Mouse (Mus musculus) heart, embryonic 13.5 days (tissue): ENCODE measurements around the gene Pomt1. TPM values are rescaled to one million over a fixed set of nuclear protein-coding genes. Genes with fewer than 3 reads are reported as not detected.

ENCODE experiments used
- ATAC-seq: fragments of 200-750 bp; cut with Nextera tagmentation; 2 replicates; pipeline ENCODE4 v1.8.0; 2017; ENCODE audit warnings: moderate TSS enrichment; ENCODE audit not compliant: insufficient number of reproducible peaks, low FRiP score, low TSS enrichment; ENCODE audit errors: extremely low read depth
- H3K27ac ChIP-seq: fragments of 300-500 bp; sonication (generic); replicated peaks from 2 replicates; pipeline ENCODE4 v1.5.1; 2015; ENCODE audit warnings: moderate library complexity, mild to moderate bottlenecking, inconsistent platforms
- H3K27me3 ChIP-seq: fragments of 300-500 bp; sonication (generic); replicated peaks from 2 replicates; pipeline ENCODE4 v1.6.1; 2015; ENCODE audit warnings: mild to moderate bottlenecking, inconsistent platforms
- H3K36me3 ChIP-seq: fragments of 300-500 bp; sonication (generic); 2 replicates; pipeline ENCODE4 v1.6.1; 2015; ENCODE audit warnings: mild to moderate bottlenecking, inconsistent platforms
- H3K4me1 ChIP-seq: fragments of 300-500 bp; sonication (generic); 2 replicates; pipeline ENCODE4 v1.6.1; 2015; ENCODE audit warnings: inconsistent platforms
- H3K4me2 ChIP-seq: fragments of 300-500 bp; sonication (generic); 2 replicates; pipeline ENCODE4 v1.6.1; 2015; ENCODE audit warnings: inconsistent platforms, mild to moderate bottlenecking, moderate library complexity
- H3K4me3 ChIP-seq: fragments of 300-500 bp; sonication (generic); 2 replicates; pipeline ENCODE4 v1.5.1; 2015; ENCODE audit warnings: moderate library complexity, mild to moderate bottlenecking, inconsistent platforms
- H3K9ac ChIP-seq: fragments of 300-500 bp; sonication (generic); 2 replicates; pipeline ENCODE4 v1.6.1; 2015; ENCODE audit warnings: inconsistent platforms, mild to moderate bottlenecking, moderate library complexity
- H3K9me3 ChIP-seq: fragments of 300-500 bp; sonication (generic); 2 replicates; pipeline ENCODE4 v1.6.1; 2016; ENCODE audit warnings: inconsistent platforms
- WGBS: fragments of 180-500 bp; shearing (Covaris S2); methylation state at CpG from one replicate; pipeline ENCODE4 v1.1.7; 2015; ENCODE audit warnings: mixed read lengths; 5-methylcytosine and 5-hydroxymethylcytosine counted together
- polyA plus RNA-seq: library from polyadenylated mRNA; unstranded; fragments of >200 nt; fragmentation: Nextera tagmentation; extraction: Ambion mirVana; gene quantifications from 2 replicates; pipeline ENCODE4 v1.2.1, GENCODE M21; 2015

The Pomt1 gene
- polyA plus RNA-seq, 1 experiment from 2014 or later, result 16.0 TPM

DNA sequence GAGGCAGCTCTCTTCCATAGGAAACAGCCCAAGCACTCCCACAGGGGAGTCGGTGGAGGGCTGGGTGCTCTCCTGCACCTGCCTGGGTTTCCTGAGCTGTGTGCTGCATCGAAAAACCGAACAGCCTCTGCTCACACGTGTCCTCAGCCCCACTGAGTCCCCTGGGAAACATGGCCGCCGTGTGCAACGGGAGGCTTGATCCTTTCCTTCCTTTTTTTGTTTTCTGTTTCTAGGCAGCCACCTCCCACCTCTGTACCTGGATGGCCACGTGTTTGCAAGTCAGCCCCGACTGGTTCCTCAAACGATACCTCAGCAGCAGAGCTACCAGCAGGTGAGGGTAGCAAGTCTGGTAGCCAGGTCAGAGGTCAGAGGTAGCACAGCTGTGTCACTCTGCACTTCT, 14.3 kb upstream of the Pomt1 start:
- Histone ChIP-seq H3K4me3 (no peak overlapping the region), H3K27ac (no peak overlapping the region), H3K4me2 (no peak overlapping the region), H3K4me1 (no peaks in the 10 kb centered on the region), H3K27me3 (no peaks in the 10 kb centered on the region), H3K9ac (no peak overlapping the region), H3K36me3 (peaks cover 100% of the 10 kb centered on the region), H3K9me3 (no peaks in the 10 kb centered on the region)
- 88% methylated on average over 10 of the region's 10 CpGs for whole genome bisulfite sequencing
- ATAC-seq, result no peak

GRCm38 (mm10) chr2:32235433-32235832, 957 bp upstream of the Pomt1 start:
- Histone ChIP-seq H3K4me1 (peaks cover 26% of the 10 kb centered on the region), H3K27ac (peak overlapping the region; percentile 95), H3K27me3 (no peaks in the 10 kb centered on the region), H3K4me2 (peak overlapping the region; percentile 82), H3K4me3 (peak overlapping the region; percentile 67), H3K9me3 (no peaks in the 10 kb centered on the region), H3K36me3 (peaks cover 55% of the 10 kb centered on the region), H3K9ac (peak overlapping the region; percentile 91)
- no peak for ATAC-seq
- 32% methylated on average over 7 of the region's 7 CpGs for WGBS

DNA sequence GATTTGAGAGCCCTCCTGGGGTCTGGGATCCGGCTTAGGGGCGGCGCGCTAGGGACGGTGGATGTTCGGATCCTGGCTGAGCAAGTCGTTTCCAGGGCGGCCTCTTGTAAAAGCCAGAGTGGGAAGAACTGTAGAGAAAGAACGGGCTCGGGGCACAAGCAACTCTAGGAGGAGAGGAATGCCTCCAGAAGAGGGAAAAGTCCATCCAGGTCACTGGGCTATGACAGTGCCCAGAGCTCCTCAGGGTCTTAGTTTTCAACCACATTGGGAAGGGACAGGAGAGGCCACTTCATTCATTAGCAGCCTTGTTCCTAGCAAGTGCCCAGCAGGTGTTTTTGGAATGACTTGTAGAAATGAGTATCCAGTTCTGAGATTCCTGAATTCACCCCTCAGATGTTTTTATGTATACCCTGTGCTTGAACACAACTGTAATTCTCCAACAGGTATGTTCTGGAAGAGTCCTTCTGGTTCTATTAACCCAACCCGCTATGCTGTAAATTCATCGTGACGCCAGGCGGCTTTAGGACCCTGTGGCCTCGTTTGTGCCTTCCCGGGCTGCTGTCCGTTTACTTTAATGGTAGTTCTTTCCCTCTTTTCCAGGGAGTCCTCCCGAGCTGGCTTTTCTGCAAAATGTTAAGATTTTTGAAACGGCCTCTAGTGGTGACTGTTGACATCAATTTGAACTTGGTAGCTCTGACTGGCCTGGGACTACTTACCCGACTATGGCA, 534 bp downstream of the Pomt1 start:
- Histone ChIP-seq H3K27ac (peak overlapping the region; percentile 95), H3K4me1 (peaks cover 26% of the 10 kb centered on the region), H3K36me3 (peaks cover 46% of the 10 kb centered on the region), H3K9ac (peak overlapping the region; percentile 88), H3K27me3 (no peaks in the 10 kb centered on the region), H3K4me2 (peak overlapping the region; percentile 82), H3K9me3 (no peaks in the 10 kb centered on the region), H3K4me3 (peak overlapping the region; percentile 67)
- ATAC-seq, result no peak; the same call in 1 of the 2 replicates
- WGBS, result under 1% methylated on average over 20 of the region's 20 CpGs

DNA sequence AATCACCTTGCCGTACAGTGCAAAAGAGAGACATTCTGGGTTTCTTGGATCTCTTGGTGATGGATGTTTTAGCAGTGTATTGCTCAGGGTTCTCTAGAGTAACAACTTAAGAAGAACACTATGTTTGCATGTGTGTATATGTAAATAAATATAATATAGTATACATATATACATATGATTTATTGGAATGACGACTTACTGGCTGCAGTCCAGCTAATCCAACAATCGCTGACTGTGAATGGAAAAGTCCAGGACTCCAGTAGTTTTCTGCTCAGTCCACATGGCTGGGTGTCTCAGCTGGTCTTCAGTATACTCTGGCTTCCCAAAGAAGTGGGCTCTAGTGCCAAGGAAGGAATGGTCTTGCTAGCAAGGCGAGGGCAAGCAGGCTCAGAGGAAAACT, 1.2 kb downstream of the Pomt1 start:
- WGBS, result 33% methylated on average over 4 of the region's 4 CpGs
- peaks cover 44% of the 10 kb centered on the region for H3K36me3 ChIP-seq
- no peak for ATAC-seq
- no peaks in the 10 kb centered on the region for H3K27me3 ChIP-seq
- peak overlapping the region; percentile 67 for H3K4me3 ChIP-seq
- peak overlapping the region; percentile 88 for H3K9ac ChIP-seq
- peak overlapping the region; percentile 95 for H3K27ac ChIP-seq
- H3K4me2 ChIP-seq, result peak overlapping the region; percentile 82
- no peaks in the 10 kb centered on the region for H3K9me3 ChIP-seq
- H3K4me1 ChIP-seq, result peaks cover 26% of the 10 kb centered on the region

DNA sequence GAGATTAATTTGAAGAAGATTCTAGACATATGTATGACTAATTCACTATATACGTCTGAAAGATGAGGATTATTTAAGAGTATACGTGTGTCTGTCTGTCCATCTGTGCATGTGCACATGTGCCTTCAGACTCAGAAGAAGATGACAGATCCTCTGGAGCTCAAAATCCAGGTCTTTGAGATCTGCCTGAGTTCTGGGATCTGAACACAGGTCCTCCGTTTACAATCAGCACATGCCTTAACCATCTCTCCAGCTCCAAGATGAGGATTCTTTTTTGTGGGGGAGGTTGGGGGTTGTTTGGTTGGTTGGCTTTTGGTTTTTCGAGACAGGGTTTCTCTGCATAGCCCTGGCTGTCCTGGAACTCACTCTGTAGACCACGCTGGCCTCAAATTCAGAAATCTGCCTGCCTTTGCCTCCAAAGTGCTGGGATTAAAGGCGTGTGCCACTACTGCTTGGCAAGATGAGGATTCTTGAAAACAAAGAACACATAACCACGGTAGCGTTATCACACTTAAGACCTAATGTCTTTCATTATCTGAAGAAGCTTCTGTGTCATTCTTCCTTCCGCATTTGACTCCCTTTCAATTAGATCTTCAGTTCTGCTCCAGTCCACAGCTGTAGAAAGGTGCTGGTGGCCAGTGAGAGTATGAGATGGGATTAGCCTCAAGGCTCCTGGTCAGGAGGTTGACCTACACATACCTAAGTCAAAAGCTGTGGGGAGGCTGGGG, 2.5 kb downstream of the Pomt1 start:
- no peak overlapping the region for H3K4me3 ChIP-seq
- H3K9me3 ChIP-seq, result no peaks in the 10 kb centered on the region
- H3K4me2 ChIP-seq, result no peak overlapping the region
- H3K4me1 ChIP-seq, result peaks cover 26% of the 10 kb centered on the region
- 85% methylated on average over 9 of the region's 9 CpGs for WGBS
- H3K27ac ChIP-seq, result no peak overlapping the region
- ATAC-seq, result no peak
- H3K27me3 ChIP-seq, result no peaks in the 10 kb centered on the region
- H3K9ac ChIP-seq, result no peak overlapping the region
- peaks cover 41% of the 10 kb centered on the region for H3K36me3 ChIP-seq

DNA sequence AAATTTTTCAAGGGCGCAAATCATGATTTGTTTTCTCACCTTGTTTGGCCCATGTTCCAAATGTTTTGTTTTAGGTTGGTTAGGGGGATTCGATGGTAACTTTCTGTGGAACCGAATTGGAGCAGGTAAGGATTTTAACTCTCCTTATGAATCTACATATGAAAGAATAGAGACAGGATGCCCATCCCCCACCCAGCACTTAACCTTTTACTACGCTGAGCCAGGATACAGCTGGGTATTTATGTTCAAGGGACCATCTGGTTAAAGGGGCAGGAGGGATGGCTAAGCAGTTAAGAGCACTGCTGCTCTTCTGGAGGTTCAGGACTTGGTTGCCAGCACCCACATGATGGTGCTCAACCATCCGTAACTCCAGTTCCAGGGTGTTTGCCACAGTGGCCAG, 4.2 kb downstream of the Pomt1 start:
- WGBS, result 83% methylated on average over 5 of the region's 5 CpGs
- peaks cover 47% of the 10 kb centered on the region for H3K36me3 ChIP-seq
- H3K27ac ChIP-seq, result no peak overlapping the region
- H3K4me3 ChIP-seq, result no peak overlapping the region
- no peaks in the 10 kb centered on the region for H3K9me3 ChIP-seq
- ATAC-seq, result no peak
- peaks cover 12% of the 10 kb centered on the region for H3K4me1 ChIP-seq
- no peak overlapping the region for H3K4me2 ChIP-seq
- no peaks in the 10 kb centered on the region for H3K27me3 ChIP-seq
- no peak overlapping the region for H3K9ac ChIP-seq

DNA sequence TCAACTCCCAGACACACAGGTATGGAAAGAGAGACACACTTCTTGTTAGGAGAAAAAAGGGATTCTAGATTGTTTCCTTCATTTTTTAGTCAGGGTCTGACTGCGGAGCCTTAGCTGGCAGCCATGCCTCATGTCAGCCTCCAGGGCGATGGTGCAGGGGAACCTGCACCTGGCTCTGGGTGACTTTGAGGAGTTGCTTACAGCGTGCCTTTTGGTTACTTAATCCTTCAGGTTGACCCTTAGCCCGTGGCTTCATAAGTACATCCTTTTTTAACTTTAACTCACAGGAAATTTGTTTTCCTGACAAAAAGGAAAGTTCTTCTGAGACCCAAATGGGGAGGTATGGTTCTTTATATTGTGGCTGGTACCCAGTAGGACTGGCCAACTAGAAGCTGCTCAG, 6.6 kb downstream of the Pomt1 start:
- Histone ChIP-seq H3K9ac (no peak overlapping the region), H3K4me1 (peaks cover 1% of the 10 kb centered on the region), H3K9me3 (no peaks in the 10 kb centered on the region), H3K27me3 (no peaks in the 10 kb centered on the region), H3K27ac (no peak overlapping the region), H3K4me3 (no peak overlapping the region), H3K4me2 (no peak overlapping the region), H3K36me3 (peaks cover 71% of the 10 kb centered on the region)
- no peak for ATAC-seq
- 82% methylated on average over 4 of the region's 4 CpGs for WGBS

DNA sequence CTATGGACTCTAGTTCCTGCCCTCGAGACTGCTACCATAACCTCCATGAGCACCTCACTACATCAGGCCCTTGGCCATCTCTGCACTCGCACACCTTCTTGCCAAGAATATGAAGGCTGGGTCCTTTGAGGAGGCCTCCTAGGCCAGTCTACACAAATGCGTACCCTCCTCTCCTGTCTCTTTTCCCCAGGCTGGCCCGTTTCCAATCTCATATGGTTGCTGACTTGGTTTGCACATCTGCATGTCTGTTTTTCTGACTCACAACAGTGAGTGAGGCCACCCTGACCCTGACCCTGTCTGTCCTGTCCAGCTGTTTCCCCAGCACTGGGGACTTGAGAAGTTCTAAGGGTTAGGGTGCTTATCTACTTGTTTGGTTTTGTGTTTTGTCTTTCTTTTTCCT, 10.4 kb downstream of the Pomt1 start:
- WGBS, result 76% methylated on average over 4 of the region's 4 CpGs
- no peak for ATAC-seq
- H3K27me3 ChIP-seq, result no peaks in the 10 kb centered on the region
- H3K27ac ChIP-seq, result no peak overlapping the region
- no peaks in the 10 kb centered on the region for H3K9me3 ChIP-seq
- H3K4me1 ChIP-seq, result no peaks in the 10 kb centered on the region
- no peak overlapping the region for H3K9ac ChIP-seq
- peaks cover 95% of the 10 kb centered on the region for H3K36me3 ChIP-seq
- H3K4me2 ChIP-seq, result no peak overlapping the region
- no peak overlapping the region for H3K4me3 ChIP-seq

GRCm38 (mm10) chr2:32248377-32249361, 12.3 kb downstream of the Pomt1 start:
- H3K27ac ChIP-seq, result no peak overlapping the region
- H3K36me3 ChIP-seq, result peaks cover 99% of the 10 kb centered on the region
- 70% methylated on average over 10 of the region's 10 CpGs for WGBS
- ATAC-seq, result no peak
- no peak overlapping the region for H3K4me3 ChIP-seq
- H3K4me1 ChIP-seq, result no peaks in the 10 kb centered on the region
- H3K9ac ChIP-seq, result no peak overlapping the region
- no peaks in the 10 kb centered on the region for H3K27me3 ChIP-seq
- H3K9me3 ChIP-seq, result no peaks in the 10 kb centered on the region
- H3K4me2 ChIP-seq, result no peak overlapping the region

- Histone ChIP-seq H3K4me3 (no peak overlapping the region), H3K9me3 (no peaks in the 10 kb centered on the region), H3K27ac (no peak overlapping the region), H3K4me1 (no peaks in the 10 kb centered on the region), H3K4me2 (no peak overlapping the region), H3K27me3 (no peaks in the 10 kb centered on the region), H3K36me3 (peaks cover 94% of the 10 kb centered on the region), H3K9ac (no peak overlapping the region)
- no peak for ATAC-seq
- WGBS, result 80% methylated on average over 12 of the region's 12 CpGs
These were observed 15.6 kb downstream of the Pomt1 start for GRCm38 (mm10) chr2:32251791-32252527.
